Mouse (Mus musculus): ENCODE measurements around the gene Atp13a5. TPM values are rescaled to one million over a fixed set of nuclear protein-coding genes. Genes with fewer than 3 reads are reported as not detected.

The Atp13a5 gene
- total and polyA plus RNA-seq, 3 experiments = 0.05 TPM; not detected in 2

- ATAC-seq (ENCODE audit: extremely low read depth, insufficient number of reproducible peaks, low FRiP score, poor library complexity, severe bottlenecking) (no peak), DNase-seq (ENCODE audit: low spot score) (no peak)
- H3K9me3 ChIP-seq (replicated peaks) = 0 out of 2 replicates have a peak, but pooled peaks cover 2% of the 10 kb centered on the region
- no peak overlapping the region for H3K4me3 ChIP-seq (ENCODE audit: low read depth, low read length)
- H3K36me3 ChIP-seq (replicated peaks) = no peaks in the 10 kb centered on the region
- H3K4me1 ChIP-seq (ENCODE audit: insufficient read depth, low read depth, low read length) = no peaks in the 10 kb centered on the region
- no peak for TF ChIP-seq CTCF (IDR thresholded peaks at IDR 0.05; ENCODE audit: low read depth, low read length)
- no peak for TF ChIP-seq POLR2AphosphoS5 (IDR thresholded peaks at IDR 0.05; ENCODE audit: insufficient replicate concordance, low read depth, low read length)
- no peak for TF ChIP-seq TAL1 (conservative IDR thresholded peaks at IDR 0.05; ENCODE audit: low read depth, low read length)
- no peak for TF ChIP-seq GATA1 (IDR thresholded peaks at IDR 0.05; ENCODE audit: borderline replicate concordance, low read length)
- TF ChIP-seq GATA2 (IDR thresholded peaks at IDR 0.05; ENCODE audit: borderline replicate concordance, low read depth, low read length) = no peak
- no peaks in the 10 kb centered on the region for H3K27me3 ChIP-seq (ENCODE audit: insufficient read depth, low read length)
These were observed 63.1 kb downstream of the Atp13a5 start for GRCm38 (mm10) chr16:29315391-29315790.

- H3K4me1 ChIP-seq (ENCODE audit: insufficient read depth, low read depth, low read length) = no peaks in the 10 kb centered on the region
- TF ChIP-seq GATA1 (IDR thresholded peaks at IDR 0.05; ENCODE audit: borderline replicate concordance, low read length) = no peak
- no peak for TF ChIP-seq GATA2 (IDR thresholded peaks at IDR 0.05; ENCODE audit: borderline replicate concordance, low read depth, low read length)
- TF ChIP-seq CTCF (IDR thresholded peaks at IDR 0.05; ENCODE audit: low read depth, low read length) = no peak
- TF ChIP-seq POLR2AphosphoS5 (IDR thresholded peaks at IDR 0.05; ENCODE audit: insufficient replicate concordance, low read depth, low read length) = no peak
- no peak for TF ChIP-seq TAL1 (conservative IDR thresholded peaks at IDR 0.05; ENCODE audit: low read depth, low read length)
- DNase-seq (ENCODE audit: low spot score) (no peak), ATAC-seq (ENCODE audit: extremely low read depth, insufficient number of reproducible peaks, low FRiP score, poor library complexity, severe bottlenecking) (no peak)
- 0 out of 2 replicates have a peak, but pooled peaks cover 2% of the 10 kb centered on the region for H3K9me3 ChIP-seq (replicated peaks)
- H3K4me3 ChIP-seq (ENCODE audit: low read depth, low read length) = no peak overlapping the region
- H3K36me3 ChIP-seq (replicated peaks) = no peaks in the 10 kb centered on the region
- no peaks in the 10 kb centered on the region for H3K27me3 ChIP-seq (ENCODE audit: insufficient read depth, low read length)
These were observed 63.5 kb downstream of the Atp13a5 start for GRCm38 (mm10) chr16:29314991-29315390.

GRCm38 (mm10) chr16:29297555-29298021, 80.9 kb downstream of the Atp13a5 start:
- TF ChIP-seq CTCF (IDR thresholded peaks at IDR 0.05; ENCODE audit: low read depth, low read length) (no peak), GATA1 (IDR thresholded peaks at IDR 0.05; ENCODE audit: borderline replicate concordance, low read length) (no peak), TAL1 (conservative IDR thresholded peaks at IDR 0.05; ENCODE audit: low read depth, low read length) (no peak), GATA2 (IDR thresholded peaks at IDR 0.05; ENCODE audit: borderline replicate concordance, low read depth, low read length) (no peak), POLR2AphosphoS5 (IDR thresholded peaks at IDR 0.05; ENCODE audit: insufficient replicate concordance, low read depth, low read length) (no peak)
- DNase-seq (ENCODE audit: low spot score) = no peak
- no peak overlapping the region for H3K4me3 ChIP-seq (ENCODE audit: low read depth, low read length)

GRCm38 (mm10) chr16:29280691-29281090, 97.8 kb downstream of the Atp13a5 start:
- H3K36me3 ChIP-seq (replicated peaks) = no peaks in the 10 kb centered on the region

More at GRCm38 (mm10) chr16:29297555-29298021, 80.9 kb downstream of the Atp13a5 start:
- ATAC-seq (ENCODE audit: extremely low read depth, insufficient number of reproducible peaks, low FRiP score, poor library complexity, severe bottlenecking) = no peak
- Histone ChIP-seq H3K9me3 (replicated peaks) (peaks cover 10% of the 10 kb centered on the region; the same call in 1 of the 2 replicates), H3K27me3 (ENCODE audit: insufficient read depth, low read length) (no peaks in the 10 kb centered on the region), H3K4me1 (ENCODE audit: insufficient read depth, low read depth, low read length) (no peaks in the 10 kb centered on the region), H3K36me3 (replicated peaks) (no peaks in the 10 kb centered on the region)

GRCm38 (mm10) chr16:29254325-29254724, 124.2 kb downstream of the Atp13a5 start:
- no peak for ATAC-seq (ENCODE audit: extremely low read depth, insufficient number of reproducible peaks, low FRiP score, poor library complexity, severe bottlenecking)
- no peak for TF ChIP-seq GATA1 (IDR thresholded peaks at IDR 0.05; ENCODE audit: borderline replicate concordance, low read length)
- no peak for TF ChIP-seq CTCF (IDR thresholded peaks at IDR 0.05; ENCODE audit: low read depth, low read length)
- no peak for TF ChIP-seq GATA2 (IDR thresholded peaks at IDR 0.05; ENCODE audit: borderline replicate concordance, low read depth, low read length)
- TF ChIP-seq TAL1 (conservative IDR thresholded peaks at IDR 0.05; ENCODE audit: low read depth, low read length) = no peak
- TF ChIP-seq POLR2AphosphoS5 (IDR thresholded peaks at IDR 0.05; ENCODE audit: insufficient replicate concordance, low read depth, low read length) = no peak
- Histone ChIP-seq H3K4me1 (ENCODE audit: insufficient read depth, low read depth, low read length) (no peaks in the 10 kb centered on the region), H3K27me3 (ENCODE audit: insufficient read depth, low read length) (no peaks in the 10 kb centered on the region), H3K9me3 (replicated peaks) (peaks cover 4% of the 10 kb centered on the region; the same call in 1 of the 2 replicates), H3K36me3 (replicated peaks) (no peaks in the 10 kb centered on the region), H3K4me3 (ENCODE audit: low read depth, low read length) (no peak overlapping the region)
- no peak for DNase-seq (ENCODE audit: low spot score)

More at GRCm38 (mm10) chr16:29280691-29281090, 97.8 kb downstream of the Atp13a5 start:
- Histone ChIP-seq H3K27me3 (ENCODE audit: insufficient read depth, low read length) (no peaks in the 10 kb centered on the region), H3K9me3 (replicated peaks) (peaks cover 20% of the 10 kb centered on the region), H3K4me3 (ENCODE audit: low read depth, low read length) (no peak overlapping the region), H3K4me1 (ENCODE audit: insufficient read depth, low read depth, low read length) (no peaks in the 10 kb centered on the region)
- TF ChIP-seq TAL1 (conservative IDR thresholded peaks at IDR 0.05; ENCODE audit: low read depth, low read length) (no peak), GATA1 (IDR thresholded peaks at IDR 0.05; ENCODE audit: borderline replicate concordance, low read length) (no peak), POLR2AphosphoS5 (IDR thresholded peaks at IDR 0.05; ENCODE audit: insufficient replicate concordance, low read depth, low read length) (no peak), CTCF (IDR thresholded peaks at IDR 0.05; ENCODE audit: low read depth, low read length) (no peak), GATA2 (IDR thresholded peaks at IDR 0.05; ENCODE audit: borderline replicate concordance, low read depth, low read length) (no peak)
- DNase-seq (ENCODE audit: low spot score) (no peak), ATAC-seq (ENCODE audit: extremely low read depth, insufficient number of reproducible peaks, low FRiP score, poor library complexity, severe bottlenecking) (no peak)

GRCm38 (mm10) chr16:29235951-29236350, 142.6 kb downstream of the Atp13a5 start:
- Histone ChIP-seq H3K9me3 (replicated peaks) (peaks cover 5% of the 10 kb centered on the region; the same call in 1 of the 2 replicates), H3K4me3 (ENCODE audit: low read depth, low read length) (no peak overlapping the region), H3K4me1 (ENCODE audit: insufficient read depth, low read depth, low read length) (no peaks in the 10 kb centered on the region), H3K36me3 (replicated peaks) (no peaks in the 10 kb centered on the region), H3K27me3 (ENCODE audit: insufficient read depth, low read length) (no peaks in the 10 kb centered on the region)
- DNase-seq (ENCODE audit: low spot score) (no peak), ATAC-seq (ENCODE audit: extremely low read depth, insufficient number of reproducible peaks, low FRiP score, poor library complexity, severe bottlenecking) (no peak)
- TF ChIP-seq CTCF (IDR thresholded peaks at IDR 0.05; ENCODE audit: low read depth, low read length) (no peak), GATA1 (IDR thresholded peaks at IDR 0.05; ENCODE audit: borderline replicate concordance, low read length) (no peak), GATA2 (IDR thresholded peaks at IDR 0.05; ENCODE audit: borderline replicate concordance, low read depth, low read length) (no peak), POLR2AphosphoS5 (IDR thresholded peaks at IDR 0.05; ENCODE audit: insufficient replicate concordance, low read depth, low read length) (no peak), TAL1 (conservative IDR thresholded peaks at IDR 0.05; ENCODE audit: low read depth, low read length) (no peak)
